Mouse (Mus musculus) MEL (cell line): ENCODE results near the gene Ptprn2. TPM values are rescaled to one million over a fixed set of nuclear protein-coding genes. Genes with fewer than 3 reads are reported as not detected.

Experiments
- DNase-seq: peaks from one replicate; pipeline ENCODE4 v3.0.0; 2011; ENCODE audit warnings: low read depth, low spot score
- H3K27ac ChIP-seq: 2 replicates; pipeline ENCODE4 v1.5.1; 2012; ENCODE audit warnings: low read depth, mild to moderate bottlenecking, control low read depth, low read length, moderate library complexity; ENCODE audit not compliant: control insufficient read depth
- H3K27me3 ChIP-seq, 2 experiments: fragments of 150-350 bp in 1 of 2; sonication (generic) in 1 of 2; 2 replicates each; pipeline ENCODE4 v1.6.1; 2012; ENCODE audit warnings: low read length in 2 of 2, mild to moderate bottlenecking in 2 of 2, improper control_type of control experiment in 1 of 2, moderate library complexity in 1 of 2; ENCODE audit not compliant: insufficient read depth in 2 of 2, control insufficient read depth in 1 of 2
- H3K36me3 ChIP-seq, 2 experiments: 2 replicates each; pipeline ENCODE4 v1.6.1; 2012 to 2014; ENCODE audit warnings: low read length in 2 of 2, improper control_type of control experiment in 1 of 2, inconsistent platforms in 1 of 2, mild to moderate bottlenecking in 1 of 2; ENCODE audit not compliant: insufficient read depth in 2 of 2, control insufficient read depth in 1 of 2
- H3K4me1 ChIP-seq, 2 experiments: fragments of 150-350 bp in 1 of 2; sonication (generic) in 1 of 2; 2 replicates each; pipeline ENCODE4 v1.6.1; 2012; ENCODE audit warnings: low read length in 2 of 2, improper control_type of control experiment in 1 of 2, mild to moderate bottlenecking in 1 of 2; ENCODE audit not compliant: insufficient read depth in 2 of 2, control insufficient read depth in 1 of 2
- H3K4me3 ChIP-seq, 2 experiments: fragments of 150-350 bp in 1 of 2; sonication (generic) in 1 of 2; 2 replicates each; pipeline ENCODE4 v1.5.1; 2012; ENCODE audit warnings: low read depth in 2 of 2, low read length in 2 of 2, mild to moderate bottlenecking in 2 of 2, moderate library complexity in 2 of 2, control low read depth in 1 of 2, improper control_type of control experiment in 1 of 2; ENCODE audit not compliant: control insufficient read depth in 1 of 2, insufficient read depth in 1 of 2
- H3K79me2 ChIP-seq: 2 replicates; pipeline ENCODE4 v1.6.1; 2012; ENCODE audit warnings: mild to moderate bottlenecking, low read length, moderate library complexity; ENCODE audit not compliant: control insufficient read depth, poor library complexity, insufficient read depth
- H3K9ac ChIP-seq: 2 replicates; pipeline ENCODE4 v1.6.1; 2012; ENCODE audit warnings: low read depth, mild to moderate bottlenecking, control low read depth, low read length, moderate library complexity; ENCODE audit not compliant: control insufficient read depth, poor library complexity, severe bottlenecking
- H3K9me3 ChIP-seq: fragments of 150-350 bp; sonication (generic); replicated peaks from 2 replicates; pipeline ENCODE4 v1.6.1; 2012; ENCODE audit warnings: mild to moderate bottlenecking, low read length, improper control_type of control experiment, moderate library complexity; ENCODE audit not compliant: insufficient read depth
- CHD1 ChIP-seq: IDR thresholded peaks from 2 replicates; pipeline ENCODE4 v1.6.1; 2012; ENCODE audit warnings: low read depth, mild to moderate bottlenecking, inconsistent platforms, low read length, improper control_type of control experiment
- EP300 ChIP-seq, 2 experiments: IDR thresholded peaks; 2 replicates each; pipeline ENCODE4 v1.6.1; 2011; ENCODE audit warnings: improper control_type of control experiment in 2 of 2, low read length in 2 of 2, low read depth in 1 of 2, mild to moderate bottlenecking in 1 of 2
- KAT2A ChIP-seq: conservative IDR thresholded peaks from 2 replicates; pipeline ENCODE4 v1.6.1; 2012; ENCODE audit warnings: low read depth, low read length, improper control_type of control experiment, inconsistent platforms
- MAZ ChIP-seq: IDR thresholded peaks from 2 replicates; pipeline ENCODE4 v1.6.1; 2012; ENCODE audit warnings: low read depth, mild to moderate bottlenecking, inconsistent platforms, low read length, improper control_type of control experiment
- MXI1 ChIP-seq: IDR thresholded peaks from 2 replicates; pipeline ENCODE4 v1.6.1; 2011; ENCODE audit warnings: mild to moderate bottlenecking, low read depth, low read length, improper control_type of control experiment
- MYB ChIP-seq: IDR thresholded peaks from 2 replicates; pipeline ENCODE4 v1.6.1; 2011; ENCODE audit warnings: mild to moderate bottlenecking, low read depth, low read length, improper control_type of control experiment
- RCOR1 ChIP-seq: IDR thresholded peaks from 2 replicates; pipeline ENCODE4 v1.6.1; 2012; ENCODE audit warnings: low read depth, mild to moderate bottlenecking, inconsistent platforms, low read length, improper control_type of control experiment
- TAL1 ChIP-seq: IDR thresholded peaks from 2 replicates; pipeline ENCODE4 v1.6.1; 2012; ENCODE audit warnings: mild to moderate bottlenecking, inconsistent platforms, low read length, moderate library complexity, mixed read lengths
- TBP ChIP-seq: IDR thresholded peaks from 2 replicates; pipeline ENCODE4 v1.8.0; 2011; ENCODE audit warnings: low read depth, low read length, improper control_type of control experiment
- USF1 ChIP-seq: IDR thresholded peaks from 2 replicates; pipeline ENCODE4 v1.6.1; 2014; ENCODE audit warnings: low read depth, mild to moderate bottlenecking, inconsistent platforms, low read length, improper control_type of control experiment, moderate library complexity
- USF2 ChIP-seq, 2 experiments: IDR thresholded peaks; 2 replicates each; pipeline ENCODE4 v1.6.1; 2011 to 2012; ENCODE audit warnings: improper control_type of control experiment in 2 of 2, low read length in 2 of 2, borderline replicate concordance in 1 of 2, inconsistent platforms in 1 of 2, low read depth in 1 of 2, mild to moderate bottlenecking in 1 of 2; ENCODE audit not compliant: insufficient read depth in 1 of 2
- polyA plus RNA-seq, 2 experiments: library from polyadenylated mRNA; stranded (reverse) in 1 of 2; unstranded in 1 of 2; fragments of >175 nt in 1 of 2; fragments of >200 nt in 1 of 2; gene quantifications; 2 replicates each; pipeline versions ENCODE4 v1.2.1 to v1.2.4; 2012; ENCODE audit warnings: low replicate concordance in 2 of 2, low read depth in 1 of 2; ENCODE audit not compliant: insufficient read length in 2 of 2, insufficient read depth in 1 of 2, missing spikeins in 1 of 2
- total RNA-seq: library from RNA; depleted of rRNA; stranded (reverse); fragments of 300-350 nt; gene quantifications from 2 replicates; pipeline ENCODE4 v1.2.3, GENCODE M21; 2012

Ptprn2 gene
- total and polyA plus RNA-seq, 3 experiments, result not detected

GRCm38 (mm10) chr12:116959164-116959563, 473.6 kb downstream of the Ptprn2 start:
- H3K79me2 ChIP-seq, result no peaks in the 10 kb centered on the region
- H3K36me3 ChIP-seq, result no peaks in the 10 kb centered on the region
- no peaks in the 10 kb centered on the region for H3K4me1 ChIP-seq
- H3K9ac ChIP-seq, result no peak overlapping the region
- no peak for DNase-seq
- TF ChIP-seq MXI1 (no peak), USF2 (IDR thresholded peaks at IDR 0.05; ENCODE audit: borderline replicate concordance in 1 of 2, insufficient read depth in 1 of 2, low read depth in 1 of 2, low read length in 2 of 2) (no peak), TAL1 (no peak)
- no peak overlapping the region for H3K4me3 ChIP-seq
- H3K27me3 ChIP-seq, result no peaks in the 10 kb centered on the region
- H3K27ac ChIP-seq, result no peak overlapping the region
- H3K9me3 ChIP-seq, result no peaks in the 10 kb centered on the region; the same call in 1 of the 2 replicates

GRCm38 (mm10) chr12:116963906-116964305, 478.4 kb downstream of the Ptprn2 start:
- H3K9ac ChIP-seq, result no peak overlapping the region
- no peaks in the 10 kb centered on the region for H3K27me3 ChIP-seq
- no peaks in the 10 kb centered on the region; the same call in 1 of the 2 replicates for H3K9me3 ChIP-seq
- H3K79me2 ChIP-seq, result no peaks in the 10 kb centered on the region
- no peak for DNase-seq
- H3K36me3 ChIP-seq, result no peaks in the 10 kb centered on the region
- H3K4me1 ChIP-seq, result no peaks in the 10 kb centered on the region
- H3K27ac ChIP-seq, result no peak overlapping the region
- H3K4me3 ChIP-seq, result no peak overlapping the region
- TF ChIP-seq KAT2A (no peak), CHD1 (no peak), TBP (no peak), RCOR1 (no peak), MAZ (no peak), EP300 (IDR thresholded peaks at IDR 0.05; ENCODE audit: low read depth in 1 of 2, low read length in 2 of 2) (no peak)

DNA sequence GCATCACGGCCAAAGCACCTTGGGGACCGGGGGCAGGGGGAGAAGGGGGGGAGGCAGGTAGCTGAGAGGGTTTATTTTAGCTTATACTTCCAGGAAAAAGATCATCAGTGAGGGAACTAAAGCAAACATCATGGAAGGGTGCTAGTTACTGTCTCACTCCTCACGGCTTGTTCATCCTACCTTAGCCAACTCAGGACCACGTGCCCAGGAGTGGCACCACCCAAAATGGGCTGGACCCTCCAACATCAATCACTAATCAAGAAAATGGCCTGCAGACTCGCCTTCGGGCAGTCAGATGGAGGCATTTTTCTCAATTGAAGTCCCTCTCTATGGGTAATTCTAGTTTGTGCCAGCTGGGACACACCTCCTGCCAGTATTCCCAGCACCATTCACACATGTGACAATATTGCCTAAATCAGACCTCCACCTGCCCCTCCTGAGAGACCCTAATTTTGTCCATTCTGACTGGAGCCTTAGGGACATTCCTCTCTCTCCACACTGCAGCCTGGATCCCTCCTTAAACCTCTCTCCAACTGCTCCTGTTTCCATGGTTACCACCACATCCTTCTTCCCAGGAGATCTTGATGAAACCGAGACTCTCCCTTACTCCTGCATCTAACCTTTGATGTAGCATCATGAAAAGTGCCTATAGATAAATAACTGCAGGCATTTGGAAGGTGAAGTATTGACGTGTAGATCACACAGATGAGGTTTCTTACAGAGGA, 482.9 kb downstream of the Ptprn2 start:
- no peak overlapping the region for H3K4me3 ChIP-seq
- no peaks in the 10 kb centered on the region for H3K27me3 ChIP-seq
- H3K27ac ChIP-seq, result no peak overlapping the region
- no peaks in the 10 kb centered on the region for H3K9me3 ChIP-seq
- TF ChIP-seq USF1 (no peak), MYB (no peak)
- TF ChIP-seq, all 39 proteins: peak for 0
- Histone ChIP-seq H3K4me1 (no peaks in the 10 kb centered on the region), H3K79me2 (no peaks in the 10 kb centered on the region), H3K36me3 (no peaks in the 10 kb centered on the region), H3K9ac (no peak overlapping the region)
- DNase-seq, result no peak
